Mouse (Mus musculus): ENCODE results near the gene Cd6. TPM values are rescaled to one million over a fixed set of nuclear protein-coding genes. Genes with fewer than 3 reads are reported as not detected.

The Cd6 gene
- polyA plus RNA-seq, 1 experiment from 2014 or later: not detected

Other genes starting within 250 kb of the Cd6 start
- 395 and 396 TPM in 2 replicates for gene Ddb1, start 224.7 kb downstream of the Cd6 start, polyA plus RNA-seq (2016; fragmentation: Nextera tagmentation; extraction: Ambion mirVana)
- 21.3 and 23.9 TPM in 2 replicates for gene Tkfc, start 224.4 kb downstream of the Cd6 start, polyA plus RNA-seq (2016; fragmentation: Nextera tagmentation; extraction: Ambion mirVana)
- gene Vwce, start 195.8 kb downstream of the Cd6 start, polyA plus RNA-seq (2016; fragmentation: Nextera tagmentation; extraction: Ambion mirVana): 0.48 and 0.74 TPM in 2 replicates
- not detected in 2 replicates for gene Pga5, start 152.0 kb downstream of the Cd6 start, polyA plus RNA-seq (2016; fragmentation: Nextera tagmentation; extraction: Ambion mirVana)
- gene Vps37c, start 141.3 kb downstream of the Cd6 start, polyA plus RNA-seq (2016; fragmentation: Nextera tagmentation; extraction: Ambion mirVana): 36.6 and 37.5 TPM in 2 replicates
- gene Cd5, start 91.1 kb downstream of the Cd6 start, polyA plus RNA-seq (2016; fragmentation: Nextera tagmentation; extraction: Ambion mirVana): 0.17 and 0.31 TPM in 2 replicates
- gene Slc15a3, start 9.7 kb upstream of the Cd6 start, polyA plus RNA-seq (2016; fragmentation: Nextera tagmentation; extraction: Ambion mirVana): 0.26 and 0.51 TPM in 2 replicates
- 147 and 151 TPM in 2 replicates for gene Tmem132a, start 39.9 kb upstream of the Cd6 start, polyA plus RNA-seq (2016; fragmentation: Nextera tagmentation; extraction: Ambion mirVana)
- 46.0 and 46.2 TPM in 2 replicates for gene Tmem109, start 51.9 kb upstream of the Cd6 start, polyA plus RNA-seq (2016; fragmentation: Nextera tagmentation; extraction: Ambion mirVana)
- gene Prpf19, start 65.2 kb upstream of the Cd6 start, polyA plus RNA-seq (2016; fragmentation: Nextera tagmentation; extraction: Ambion mirVana): 37.3 and 37.7 TPM in 2 replicates
- not detected in 2 replicates for gene Zp1, start 90.6 kb upstream of the Cd6 start, polyA plus RNA-seq (2016; fragmentation: Nextera tagmentation; extraction: Ambion mirVana)
- 0.09 and 0.10 TPM in 2 replicates for gene Ptgdr2, start 107.1 kb upstream of the Cd6 start, polyA plus RNA-seq (2016; fragmentation: Nextera tagmentation; extraction: Ambion mirVana)
- gene Ccdc86, start 119.2 kb upstream of the Cd6 start, polyA plus RNA-seq (2016; fragmentation: Nextera tagmentation; extraction: Ambion mirVana): 21.5 and 21.7 TPM in 2 replicates
- gene Ms4a10, start 144.6 kb upstream of the Cd6 start, polyA plus RNA-seq (2016; fragmentation: Nextera tagmentation; extraction: Ambion mirVana): not detected in 2 replicates
- not detected in 2 replicates for gene Ms4a15, start 163.2 kb upstream of the Cd6 start, polyA plus RNA-seq (2016; fragmentation: Nextera tagmentation; extraction: Ambion mirVana)
- gene Ms4a18, start 188.0 kb upstream of the Cd6 start, polyA plus RNA-seq (2016; fragmentation: Nextera tagmentation; extraction: Ambion mirVana): not detected in 2 replicates

Data from hindbrain, embryonic 12.5 days (tissue).